Mouse (Mus musculus) gastrocnemius, adult 8-10 months (tissue): ENCODE measurements around the gene Vmn2r26. TPM values are rescaled to one million over a fixed set of nuclear protein-coding genes. Genes with fewer than 3 reads are reported as not detected.
"Not testable (repeated sequence)": the region's sequence is repeated elsewhere in the genome, so short reads cannot be mapped to it uniquely, and the experiment has no call there.

Experiments
- DNase-seq, 2 experiments: peaks; one replicate each; pipeline ENCODE4 v3.0.0; 2022; ENCODE audit warnings: low spot score in 2 of 2
- total RNA-seq, 4 experiments: library from RNA; stranded (reverse); gene quantifications; 2 replicates each; pipeline ENCODE4 v1.2.4; 2022

The Vmn2r26 gene
- total RNA-seq, result under 1 TPM in 1 of 4 experiments, not detected in 3; 0.03 TPM

GRCm38 (mm10) chr6:124024268-124024667 lies at the start of gene Vmn2r26:
Gene Vmn2r26, plus strand, starts transcription at chr6:124024568.
- DNase-seq, result not testable (repeated sequence)

GRCm38 (mm10) chr6:124020841-124021240 lies 3.5 kb upstream of the Vmn2r26 start:
- no peak for DNase-seq

GRCm38 (mm10) chr6:124048388-124048787 lies 24.0 kb downstream of the Vmn2r26 start:
- DNase-seq, result no peak

- not testable (repeated sequence) for DNase-seq
Measured at GRCm38 (mm10) chr6:124053611-124054010, 29.2 kb downstream of the Vmn2r26 start.

GRCm38 (mm10) chr6:124102334-124102733 lies 78.0 kb downstream of the Vmn2r26 start:
- no peak for DNase-seq

Other genes with a start within 250 kb of the Vmn2r26 start
- gene Vmn2r24, start 245.7 kb upstream of the Vmn2r26 start, total RNA-seq, result not detected
- not detected for gene Vmn2r25, start 171.1 kb upstream of the Vmn2r26 start, total RNA-seq
- not detected for gene Vmn2r27, start 207.3 kb downstream of the Vmn2r26 start, total RNA-seq